Mouse (Mus musculus): ENCODE data around the gene Pam.

The Pam gene

DNA sequence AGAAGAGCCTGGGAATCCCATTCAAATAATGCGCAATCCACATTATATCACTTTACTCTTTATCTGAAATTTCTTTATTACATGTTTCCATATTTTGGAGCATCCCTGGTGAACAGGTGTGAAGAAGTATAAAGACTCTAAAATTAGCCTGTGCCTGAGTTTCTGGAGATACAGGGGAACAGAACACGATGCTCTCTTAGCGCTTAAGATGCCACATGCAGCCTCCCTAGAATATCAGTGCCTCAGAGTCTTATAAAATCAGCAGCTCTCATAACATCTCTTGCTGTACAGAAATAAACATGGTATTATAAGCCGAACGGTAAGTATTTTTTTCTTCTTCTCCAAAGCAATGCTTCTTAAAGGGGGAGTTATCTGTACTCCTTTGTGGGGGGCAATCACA is 267.4 kb downstream of the Pam start:
- no peak for DNase-seq (ENCODE audit: low spot score)

DNA sequence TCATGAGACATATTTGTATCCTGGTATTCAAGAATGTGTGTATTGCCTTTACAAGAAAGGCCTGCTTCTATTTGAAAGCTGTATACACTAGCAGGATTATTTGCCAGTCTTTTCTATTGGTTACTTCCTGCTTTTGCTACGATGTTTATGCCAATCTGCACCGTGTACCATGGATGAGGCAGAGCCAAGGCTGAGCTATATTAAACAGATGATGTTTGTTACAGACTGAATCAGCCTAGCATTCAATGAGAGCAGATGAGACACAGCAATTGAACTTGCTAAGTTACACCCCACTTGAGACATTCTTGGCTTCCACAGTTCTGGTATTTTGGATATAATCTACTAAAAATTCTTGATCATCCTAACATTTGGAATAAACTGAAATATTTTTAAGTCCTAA is 267.9 kb downstream of the Pam start:
- DNase-seq (ENCODE audit: low spot score) = no peak

- no peak for DNase-seq (ENCODE audit: low spot score)
Observed at GRCm38 (mm10) chr1:97822904-97823303, 272.5 kb downstream of the Pam start.

- no peak for DNase-seq (ENCODE audit: low spot score)
Observed at GRCm38 (mm10) chr1:97822203-97822602, 273.2 kb downstream of the Pam start.

GRCm38 (mm10) chr1:97821282-97821681 is 274.2 kb downstream of the Pam start:
- no peak for DNase-seq (ENCODE audit: low spot score)

DNA sequence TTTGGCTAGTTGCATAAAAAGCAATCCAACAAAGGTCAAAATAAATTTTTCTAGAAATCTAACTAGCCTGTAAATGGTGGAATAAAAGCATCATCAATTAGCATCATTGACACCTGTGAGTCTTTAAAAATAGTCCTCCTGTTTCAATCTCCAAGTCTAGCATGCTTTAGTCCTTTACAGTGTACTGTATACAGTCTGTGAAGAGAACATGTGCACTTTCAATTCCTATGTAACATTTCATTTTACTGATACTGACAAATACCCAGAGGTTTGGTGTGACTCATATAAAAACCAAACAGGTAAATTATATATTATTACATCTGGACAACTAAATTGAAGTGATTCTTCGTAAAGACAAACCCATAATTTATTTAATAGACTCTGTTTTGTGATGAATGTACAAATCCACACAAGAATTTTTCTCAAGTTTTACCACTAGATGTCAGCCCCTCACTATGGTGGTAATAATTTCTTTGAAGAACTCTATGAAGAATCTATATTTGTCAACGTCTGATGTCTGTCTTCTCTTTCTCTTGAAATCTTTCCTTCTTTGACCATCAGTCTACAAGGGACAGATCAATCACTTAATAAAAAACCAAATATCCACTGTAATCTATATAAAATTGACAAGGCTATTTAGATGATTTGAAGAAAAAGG is 286.1 kb downstream of the Pam start:
- DNase-seq (ENCODE audit: low spot score) = peak; percentile 17

- no peak for DNase-seq (ENCODE audit: low spot score)
Observed at GRCm38 (mm10) chr1:97804520-97804919, 290.9 kb downstream of the Pam start.

GRCm38 (mm10) chr1:97802207-97802902 is 293.1 kb downstream of the Pam start:
- peak; percentile 13 for DNase-seq (ENCODE audit: low spot score)

GRCm38 (mm10) chr1:97795936-97796335 is 299.5 kb downstream of the Pam start:
- no peak for DNase-seq (ENCODE audit: low spot score)

- DNase-seq (ENCODE audit: low spot score) = no peak
Observed at GRCm38 (mm10) chr1:97794110-97794509, 301.3 kb downstream of the Pam start.

DNA sequence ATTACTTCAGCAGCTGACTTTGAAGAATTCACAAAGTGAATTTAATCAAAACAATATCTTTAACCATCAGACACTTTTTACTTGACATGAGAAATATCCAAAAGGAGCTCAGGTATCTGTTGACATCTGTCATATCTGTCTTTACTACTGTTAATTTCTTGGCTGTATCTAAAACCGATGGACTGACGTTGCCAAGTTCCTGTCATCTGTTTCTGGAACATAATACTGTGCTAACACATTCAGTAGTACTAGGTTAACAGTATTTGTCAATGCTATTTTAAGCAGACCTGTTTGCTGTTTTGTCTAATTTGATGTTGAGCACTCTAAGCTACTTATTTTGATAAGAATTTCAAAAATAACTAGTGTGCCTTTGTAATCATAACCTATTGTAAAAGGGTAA is 307.0 kb downstream of the Pam start:
- no peak for DNase-seq (ENCODE audit: low spot score)

GRCm38 (mm10) chr1:97787674-97788073 is 307.8 kb downstream of the Pam start:
- no peak for DNase-seq (ENCODE audit: low spot score)

GRCm38 (mm10) chr1:97785685-97786393 is 309.6 kb downstream of the Pam start:
- no peak for DNase-seq (ENCODE audit: low spot score)

- peak; percentile 37 for DNase-seq (ENCODE audit: low spot score)
Observed at GRCm38 (mm10) chr1:97784928-97785327, 310.5 kb downstream of the Pam start.

- DNase-seq (ENCODE audit: low spot score) = no peak
Observed at GRCm38 (mm10) chr1:97781674-97782073, 313.8 kb downstream of the Pam start.

GRCm38 (mm10) chr1:97773973-97774372 is 321.5 kb downstream of the Pam start:
- no peak for DNase-seq (ENCODE audit: low spot score)

GRCm38 (mm10) chr1:97773362-97773761 is 322.1 kb downstream of the Pam start:
- DNase-seq (ENCODE audit: low spot score) = no peak

GRCm38 (mm10) chr1:97771727-97772126 is 323.7 kb downstream of the Pam start:
- no peak for DNase-seq (ENCODE audit: low spot score)

- DNase-seq (ENCODE audit: low spot score) = no peak
Observed at GRCm38 (mm10) chr1:97771118-97771517, 324.3 kb downstream of the Pam start.

DNA sequence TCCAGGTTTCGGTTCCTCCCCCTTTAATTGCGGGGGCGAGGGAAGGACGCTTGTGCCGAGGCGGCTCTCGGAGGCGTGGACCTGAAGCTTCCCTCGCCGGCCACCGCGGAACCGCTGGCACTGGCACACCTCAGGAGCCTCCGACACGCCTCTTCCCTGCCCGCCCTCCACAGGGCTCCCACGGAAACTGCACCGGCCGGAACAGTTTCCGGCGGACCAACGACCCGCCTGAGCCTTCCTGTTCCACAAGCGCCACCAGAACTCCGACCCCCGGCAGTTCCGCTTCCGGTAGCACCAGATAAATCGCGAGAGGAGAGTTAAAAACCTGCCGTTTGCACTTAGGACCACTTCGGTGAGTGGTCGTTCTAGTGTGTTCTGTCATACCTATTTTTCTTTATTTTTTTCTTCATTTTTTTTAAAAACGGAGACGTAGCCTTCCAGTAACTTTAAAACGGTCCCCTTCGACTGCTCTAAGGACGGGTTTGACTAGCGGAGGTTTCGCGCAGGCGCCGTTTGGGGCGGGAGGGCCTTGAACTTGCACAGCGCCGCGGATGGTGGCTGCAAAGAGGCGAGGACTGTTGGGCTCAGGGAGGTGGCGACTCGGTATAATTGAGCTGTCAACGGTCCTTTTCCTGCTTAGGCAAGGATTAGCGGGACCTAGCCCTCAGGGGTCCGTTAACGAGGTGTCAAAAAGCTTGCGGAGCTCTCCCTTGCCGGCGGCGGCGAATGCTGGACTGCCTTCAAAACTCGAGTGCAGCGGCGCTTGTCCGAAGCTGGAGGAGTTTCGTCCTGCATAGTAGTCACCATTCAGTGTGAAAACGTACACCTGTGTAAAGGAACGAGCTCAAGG is 325.3 kb downstream of the Pam start, which contains the start of the genes Gin1 and Ppip5k2:
Gene Gin1, plus strand, starts transcription at position 269 of the 850 bp plus-strand sequence.
Gene Ppip5k2, minus strand, starts transcription at position 508 of the 850 bp plus-strand sequence.
- peak; percentile 94 for DNase-seq (ENCODE audit: low spot score)

GRCm38 (mm10) chr1:97769294-97769903 is 326.0 kb downstream of the Pam start:
- DNase-seq (ENCODE audit: low spot score) = peak; percentile 45

DNA sequence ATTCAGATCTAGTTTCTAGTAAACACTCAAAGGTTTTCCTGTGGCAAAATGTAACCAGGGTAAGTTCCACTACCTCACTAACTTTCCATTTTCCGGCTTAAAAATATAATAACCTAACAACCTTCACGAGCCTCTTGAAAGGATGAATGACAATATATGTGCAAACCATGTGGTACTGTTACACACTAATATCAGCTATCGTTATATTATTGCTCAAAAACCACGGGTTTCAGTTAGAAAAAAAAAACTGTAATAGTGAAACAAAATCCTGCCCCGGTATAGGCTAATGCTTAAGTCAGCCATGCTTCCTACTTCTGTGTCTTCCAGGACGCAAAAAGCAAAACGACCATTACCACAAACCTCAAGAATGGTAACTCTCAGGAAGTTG is 326.5 kb downstream of the Pam start:
- DNase-seq (ENCODE audit: low spot score) = no peak
